ENCODE assay signal across 17 mouse cellular contexts in genomic region chr16:90505252-90505651, GRCm38 (mm10).
"Had no signal": no experiment of that assay in that cellular context is flagged by ENCODE, and none has a peak within 500 bp of the region (broad histone marks: within the 10 kb centered on the region; RNA-seq: fewer than 3 reads in every experiment).

No protein-coding gene starts in this region.

- H3K36me3 ChIP-seq: liver, embryonic 13.5 days; midbrain, embryonic 13.5 days; neural tube, embryonic 13.5 days had no signal

- H3K4me2 ChIP-seq: kidney, embryonic 15.5 days; liver, embryonic 13.5 days; lung, embryonic 14.5 days; midbrain, embryonic 13.5 days; neural tube, embryonic 13.5 days had no signal

- H3K4me1 ChIP-seq: kidney, embryonic 15.5 days; liver, embryonic 13.5 days; megakaryocyte, embryonic 14.5 days had no signal

- H3K9ac ChIP-seq: kidney, embryonic 15.5 days; liver, embryonic 13.5 days; lung, embryonic 14.5 days; midbrain, embryonic 13.5 days; neural tube, embryonic 13.5 days had no signal

- H3K27ac ChIP-seq: kidney, embryonic 15.5 days; liver, embryonic 13.5 days; midbrain, embryonic 10.5 days; midbrain, embryonic 13.5 days; neural tube, embryonic 13.5 days; stomach, postnatal 0 days had no signal

- ATAC-seq: midbrain, embryonic 13.5 days; midbrain, embryonic 16.5 days had no signal

- H3K4me3 ChIP-seq: kidney, embryonic 15.5 days; liver, embryonic 13.5 days; megakaryocyte, embryonic 14.5 days; midbrain, embryonic 10.5 days; midbrain, embryonic 13.5 days; myocyte; neural tube, embryonic 13.5 days had no signal

- H3K9me3 ChIP-seq: kidney, embryonic 15.5 days; liver, embryonic 13.5 days; midbrain, embryonic 10.5 days; midbrain, embryonic 13.5 days had no signal

- DNase-seq: kidney, postnatal 10 days; kidney, postnatal 36 days; liver, embryonic 13.5 days; lung, embryonic 14.5 days; retina, postnatal 1 day; right cerebral cortex, postnatal 25 days; thymus, adult 2 months; thymus, postnatal 14 days; thymus, postnatal 4 days had no signal

- H3K27me3 ChIP-seq: kidney, embryonic 15.5 days; liver, embryonic 13.5 days; megakaryocyte, embryonic 14.5 days; midbrain, embryonic 13.5 days; neural tube, embryonic 13.5 days had no signal
